Mouse (Mus musculus) cerebellum, adult 2 months (tissue): ENCODE measurements around the gene Zfp14. TPM values are rescaled to one million over a fixed set of nuclear protein-coding genes. Genes with fewer than 3 reads are reported as not detected.

Experiments used
- DNase-seq, 2 experiments: peaks; one replicate each; pipeline ENCODE4 v3.0.0; 2021
- H3K27ac ChIP-seq: fragments of 200-500 bp; 2 replicates; pipeline ENCODE4 v1.5.1; 2012; ENCODE audit warnings: low read length, control low read depth, inconsistent platforms; ENCODE audit not compliant: insufficient read depth
- H3K27me3 ChIP-seq: fragments of 200-500 bp; 2 replicates; pipeline ENCODE4 v1.6.1; 2012; ENCODE audit warnings: inconsistent platforms, mild to moderate bottlenecking, low read length, moderate library complexity; ENCODE audit not compliant: control insufficient read depth, insufficient read depth
- H3K4me1 ChIP-seq: fragments of 200-500 bp; 2 replicates; pipeline ENCODE4 v1.6.1; 2011; ENCODE audit warnings: low read length; ENCODE audit not compliant: control insufficient read depth, insufficient read depth
- H3K4me3 ChIP-seq: fragments of 200-500 bp; replicated peaks from 2 replicates; pipeline ENCODE3; 2011; ENCODE audit warnings: mild to moderate bottlenecking, low read depth, low read length, control low read depth; ENCODE audit not compliant: insufficient read depth
- CTCF ChIP-seq: fragments of 200-500 bp; IDR thresholded peaks from 2 replicates; pipeline ENCODE4 v1.5.1; 2011; ENCODE audit warnings: low read depth, mild to moderate bottlenecking, control low read depth, low read length, moderate library complexity, borderline replicate concordance; ENCODE audit not compliant: insufficient read depth
- POLR2A ChIP-seq: fragments of 200-500 bp; IDR thresholded peaks from 2 replicates; pipeline ENCODE4 v1.6.1; 2011; ENCODE audit warnings: low read length, control low read depth, borderline replicate concordance; ENCODE audit not compliant: insufficient read depth
- WGBS: fragments of 180-500 bp; shearing (Covaris S2); methylation state at CpG from one replicate; pipeline ENCODE4 v1.1.7; 2018; 5-methylcytosine and 5-hydroxymethylcytosine counted together
- polyA plus RNA-seq: library from polyadenylated mRNA; depleted of rRNA; stranded (reverse); fragments of >200 nt; gene quantifications from 2 replicates; pipeline ENCODE4 v1.2.3, GENCODE M21; 2012

The Zfp14 gene
- polyA plus RNA-seq, 1 experiment: 18.3 TPM

DNA sequence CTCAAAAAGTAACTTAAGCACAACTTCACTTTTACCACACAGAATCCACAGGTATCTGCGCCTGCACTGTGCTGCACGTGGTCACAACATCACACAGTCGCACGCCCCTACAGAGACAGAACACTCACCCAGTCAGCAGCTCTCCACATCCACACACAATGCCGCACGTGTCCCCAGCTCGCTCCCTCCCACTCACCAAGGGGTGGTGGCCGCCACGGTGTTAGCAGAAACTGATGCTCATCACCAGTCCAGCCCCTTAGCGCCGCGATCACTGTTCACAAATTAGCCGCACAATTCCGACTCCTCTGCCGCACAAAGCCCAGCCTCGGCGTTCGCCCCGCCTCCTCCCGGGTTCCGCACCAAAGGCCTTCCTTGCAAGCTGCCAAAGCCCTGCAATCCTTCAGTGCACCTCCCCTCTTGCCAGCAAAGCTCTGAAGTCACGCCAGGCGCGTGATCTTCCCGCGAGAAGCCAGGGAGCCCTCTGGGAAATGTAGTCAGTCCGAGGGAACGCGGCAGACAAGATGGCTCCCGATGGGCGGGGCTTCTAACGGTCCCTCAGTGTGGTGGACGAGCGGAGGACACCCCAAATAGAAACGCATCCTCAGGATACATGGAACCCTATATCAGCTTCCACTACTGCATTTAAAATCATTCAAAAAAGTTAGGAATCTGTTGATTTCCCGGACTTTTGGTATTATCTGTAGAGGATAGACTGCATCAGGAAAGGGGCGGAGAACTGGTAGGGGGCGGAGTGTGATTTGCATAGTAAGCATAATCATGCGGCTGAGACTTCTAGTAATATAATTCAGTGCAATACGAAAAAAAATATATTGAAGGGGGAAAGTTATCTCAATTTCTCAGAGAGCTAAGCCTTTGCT is 39.2 kb upstream of the Zfp14 start, which contains the start of the genes Gm26920 and Zfp566:
Gene Gm26920 (minus strand): TSS at position 319 of the 878 bp plus-strand sequence.
Gene Zfp566 (minus strand): TSS at position 436 of the 878 bp plus-strand sequence.
- under 1% methylated on average over 40 of the region's 40 CpGs for WGBS
- TF ChIP-seq CTCF (no peak), POLR2A (peak; percentile 68; the same call in 1 of the 2 replicates)

DNA sequence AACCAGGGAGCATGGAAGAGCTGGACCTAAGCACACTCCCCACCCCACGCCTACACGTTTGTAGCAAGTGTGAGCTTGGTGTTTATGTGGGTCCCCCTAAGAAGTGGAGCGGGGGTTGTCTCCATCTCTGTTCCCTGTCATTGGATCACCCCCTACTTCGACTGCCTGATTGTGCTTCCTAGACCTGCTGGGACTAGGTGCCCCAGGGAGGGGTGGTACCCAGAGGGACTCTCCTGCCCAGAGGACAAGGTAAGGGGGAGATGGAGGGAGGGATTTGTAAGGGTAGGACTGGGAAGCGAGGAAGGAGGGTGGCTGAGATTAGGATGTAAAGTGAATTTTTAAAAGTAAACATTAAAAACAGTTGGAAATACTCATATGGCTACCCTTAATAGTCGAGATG is 38.2 kb upstream of the Zfp14 start:
- TF ChIP-seq POLR2A (no peak), CTCF (no peak)
- no peak overlapping the region for H3K27ac ChIP-seq
- peaks cover 5% of the 10 kb centered on the region; the same call in 1 of the 2 replicates for H3K4me1 ChIP-seq
- H3K27me3 ChIP-seq: no peaks in the 10 kb centered on the region
- DNase-seq: no peak
- H3K4me3 ChIP-seq: no peak overlapping the region
- 14% methylated on average over 6 of the region's 6 CpGs for WGBS

More for the DNA sequence above, 39.2 kb upstream of the Zfp14 start, which contains the start of the genes Gm26920 and Zfp566:
- H3K27ac ChIP-seq: peak within 1 kb of the TSS; percentile 64
- H3K4me1 ChIP-seq: peaks cover 5% of the 10 kb centered on the region; the same call in 1 of the 2 replicates
- H3K4me3 ChIP-seq: peak within 1 kb of the TSS; percentile 78
- peak; percentile 97 to 98 for DNase-seq
- H3K27me3 ChIP-seq: no peaks in the 10 kb centered on the region

- Histone ChIP-seq H3K4me3 (no peak overlapping the region), H3K27ac (no peak overlapping the region), H3K27me3 (no peaks in the 10 kb centered on the region), H3K4me1 (peaks cover 5% of the 10 kb centered on the region; the same call in 1 of the 2 replicates)
- TF ChIP-seq CTCF (no peak), POLR2A (no peak)
- WGBS: 87% methylated on average over 9 of the region's 9 CpGs
- no peak for DNase-seq
These were observed 35.3 kb upstream of the Zfp14 start for GRCm38 (mm10) chr7:30086524-30086923.

DNA sequence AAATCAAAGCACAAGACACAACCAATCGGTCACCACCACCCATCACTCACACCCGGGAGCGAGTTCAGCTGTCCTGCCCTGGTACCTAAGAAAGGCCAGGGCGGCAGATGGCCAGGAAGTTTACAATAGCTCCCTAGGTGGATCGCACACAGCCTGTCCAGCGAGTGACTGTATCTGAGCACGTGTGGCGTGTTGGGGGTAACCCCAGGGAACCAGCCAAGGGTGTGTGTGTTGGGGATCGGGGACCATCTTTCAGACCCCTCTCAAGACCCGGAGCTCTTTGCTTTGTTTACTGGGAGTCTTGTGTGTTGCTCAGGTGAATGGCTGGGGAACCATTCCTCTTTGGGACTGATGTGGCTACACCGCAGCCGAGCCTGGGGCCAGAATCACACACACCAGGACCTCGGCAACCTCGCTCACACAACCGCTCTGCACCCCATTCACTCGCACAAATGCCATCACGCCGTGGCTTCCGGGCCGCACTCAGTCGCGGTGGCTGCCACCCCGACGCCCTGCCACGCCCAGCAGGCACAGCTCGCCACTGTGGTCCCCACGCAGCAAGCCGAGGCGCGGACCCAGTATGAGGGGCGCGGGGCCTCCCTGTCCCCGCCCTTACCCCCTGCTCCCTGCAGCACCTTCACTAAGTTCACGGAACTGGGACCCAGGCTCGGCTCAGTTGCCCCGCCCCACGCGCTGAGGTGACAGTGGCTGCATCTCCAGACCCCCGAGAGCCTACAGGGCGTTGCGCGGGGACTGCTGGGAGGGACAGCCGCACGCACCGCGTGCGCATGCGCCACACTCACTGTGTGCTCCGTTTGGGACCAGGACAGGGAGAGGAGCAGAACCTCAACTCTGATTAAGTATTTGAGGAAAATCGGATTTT is 21.2 kb upstream of the Zfp14 start, which contains the start of gene Zfp82:
Gene Zfp82 (minus strand): TSS at position 755 of the 883 bp plus-strand sequence.
- no peaks in the 10 kb centered on the region; the same call in 1 of the 2 replicates for H3K27me3 ChIP-seq
- no peaks in the 10 kb centered on the region for H3K4me1 ChIP-seq
- H3K4me3 ChIP-seq: peak within 1 kb of the TSS; percentile 77
- WGBS: under 1% methylated on average over 50 of the region's 50 CpGs
- peak within 1 kb of the TSS; percentile 49; the same call in 1 of the 2 replicates for H3K27ac ChIP-seq
- DNase-seq: peak; percentile 89 to 90
- TF ChIP-seq CTCF: no peak
- TF ChIP-seq POLR2A: peak; percentile 87

DNA sequence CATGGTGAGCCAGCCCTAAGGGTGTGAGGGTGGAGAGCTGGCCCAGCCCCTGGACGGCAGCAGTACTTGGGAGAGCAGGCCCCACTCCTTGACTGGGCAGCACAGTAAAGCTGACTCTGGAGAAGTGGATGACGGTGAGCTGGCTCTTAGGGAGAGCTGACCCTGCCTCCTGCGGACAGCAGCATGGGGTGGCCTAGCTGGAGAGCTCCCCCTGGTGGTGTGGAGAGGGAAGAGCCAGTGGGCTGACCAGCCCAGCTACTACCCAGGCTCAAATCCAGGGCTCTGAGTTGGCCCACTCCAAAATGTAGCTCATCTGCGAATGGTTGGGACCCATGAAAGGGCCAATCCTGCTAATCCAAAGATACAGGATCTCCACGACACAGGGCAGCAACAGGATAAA is 13.4 kb upstream of the Zfp14 start:
- no peak for DNase-seq
- H3K4me3 ChIP-seq: no peak overlapping the region
- peak; percentile 35; the same call in 1 of the 2 replicates for TF ChIP-seq CTCF
- no peak for TF ChIP-seq POLR2A
- 82% methylated on average over 5 of the region's 5 CpGs for WGBS
- no peak overlapping the region for H3K27ac ChIP-seq
- no peaks in the 10 kb centered on the region; the same call in 1 of the 2 replicates for H3K27me3 ChIP-seq
- no peaks in the 10 kb centered on the region for H3K4me1 ChIP-seq

DNA sequence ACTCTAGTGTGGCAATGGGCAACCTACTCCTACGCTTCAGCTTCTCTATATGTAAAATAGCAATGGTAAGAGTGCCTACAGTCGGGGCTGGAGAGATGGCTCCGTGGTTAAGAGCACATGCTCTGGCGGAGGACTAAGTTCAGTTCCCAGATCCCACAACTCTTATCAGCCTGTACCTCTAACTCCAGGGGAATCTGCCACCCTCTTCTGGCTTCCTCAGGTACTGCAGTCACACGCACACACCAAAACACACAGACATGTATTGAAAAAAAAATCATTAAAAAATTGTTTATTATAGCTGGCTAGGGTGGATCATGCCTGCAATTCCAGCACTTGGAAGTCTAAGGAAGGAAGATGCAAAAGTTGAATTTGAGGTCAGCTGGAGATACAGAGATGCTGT is 11.3 kb upstream of the Zfp14 start:
- Histone ChIP-seq H3K4me1 (no peaks in the 10 kb centered on the region), H3K27me3 (no peaks in the 10 kb centered on the region), H3K4me3 (no peak overlapping the region), H3K27ac (no peak overlapping the region)
- TF ChIP-seq CTCF (peak; percentile 26; the same call in 1 of the 2 replicates), POLR2A (no peak)
- DNase-seq: no peak
- 91% methylated on average over 5 of the region's 5 CpGs for WGBS

DNA sequence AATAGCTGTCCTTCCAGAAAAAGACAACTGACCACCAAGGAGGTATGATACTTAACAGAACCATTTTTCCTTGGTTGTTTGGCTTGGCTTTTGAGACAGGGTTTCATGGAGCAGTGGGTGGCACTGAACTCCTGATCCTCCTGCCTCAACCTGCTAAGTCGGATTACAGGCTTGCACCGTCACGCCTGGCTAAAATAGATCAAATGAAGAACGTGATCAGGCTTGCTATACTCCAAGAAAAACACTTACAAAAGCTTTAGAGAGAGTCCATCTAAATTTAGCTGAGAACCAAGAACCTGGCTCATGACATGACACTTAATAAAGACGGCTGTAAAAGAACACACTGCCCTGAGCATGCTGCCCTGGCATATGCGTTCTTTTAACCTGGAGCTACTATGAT is 9.2 kb upstream of the Zfp14 start:
- TF ChIP-seq CTCF: no peak
- TF ChIP-seq POLR2A: no peak
- Histone ChIP-seq H3K27me3 (no peaks in the 10 kb centered on the region), H3K27ac (no peak overlapping the region), H3K4me3 (no peak overlapping the region), H3K4me1 (no peaks in the 10 kb centered on the region)
- 86% methylated on average over 6 of the region's 6 CpGs for WGBS
- DNase-seq: no peak
